Mouse (Mus musculus) hindbrain, embryonic 16.5 days (tissue): ENCODE results near the gene Aurkb. TPM values are rescaled to one million over a fixed set of nuclear protein-coding genes. Genes with fewer than 3 reads are reported as not detected.
A peak's percentile ranks its signal among the peaks of the same experiment; 100 is the strongest.

Experiments
- ATAC-seq: fragments of 200-750 bp; cut with Nextera tagmentation; 2 replicates; pipeline ENCODE4 v1.8.0; 2017; ENCODE audit warnings: moderate TSS enrichment, moderate library complexity
- H3K27ac ChIP-seq: fragments of 300-500 bp; sonication (generic); 2 replicates; pipeline ENCODE4 v1.5.1; 2014; ENCODE audit warnings: low read depth, mild to moderate bottlenecking, control low read depth, low read length, moderate library complexity
- H3K27me3 ChIP-seq: fragments of 300-500 bp; sonication (generic); replicated peaks from 2 replicates; pipeline ENCODE4 v1.6.1; 2014; ENCODE audit warnings: low read length; ENCODE audit not compliant: control insufficient read depth, insufficient read depth
- H3K36me3 ChIP-seq: fragments of 300-500 bp; sonication (generic); 2 replicates; pipeline ENCODE4 v1.6.1; 2014; ENCODE audit warnings: mild to moderate bottlenecking, low read length, moderate library complexity, mixed read lengths; ENCODE audit not compliant: control insufficient read depth, insufficient read depth
- H3K4me1 ChIP-seq: fragments of 300-500 bp; sonication (generic); 2 replicates; pipeline ENCODE4 v1.6.1; 2014; ENCODE audit warnings: low read depth, low read length; ENCODE audit not compliant: control insufficient read depth, insufficient read depth
- H3K4me2 ChIP-seq: fragments of 300-500 bp; sonication (generic); 2 replicates; pipeline ENCODE4 v1.6.1; 2014; ENCODE audit warnings: mild to moderate bottlenecking, low read length, control low read depth, moderate library complexity
- H3K4me3 ChIP-seq: fragments of 300-500 bp; sonication (generic); 2 replicates; pipeline ENCODE4 v1.5.1; 2014; ENCODE audit warnings: mild to moderate bottlenecking, low read length, control low read depth, moderate library complexity
- H3K9ac ChIP-seq: fragments of 300-500 bp; sonication (generic); 2 replicates; pipeline ENCODE4 v1.6.1; 2014; ENCODE audit warnings: low read depth, mild to moderate bottlenecking, control low read depth, low read length, moderate library complexity
- H3K9me3 ChIP-seq: fragments of 300-500 bp; sonication (generic); 2 replicates; pipeline ENCODE4 v1.6.1; 2014; ENCODE audit warnings: mild to moderate bottlenecking, low read length, moderate library complexity; ENCODE audit not compliant: control insufficient read depth
- WGBS: fragments of 180-500 bp; shearing (Covaris S2); extraction: QIAGEN DNeasy Blood & Tissue Kit; methylation state at CpG from one replicate; pipeline ENCODE4 v1.1.7; 2014; 5-methylcytosine and 5-hydroxymethylcytosine counted together
- polyA plus RNA-seq: library from polyadenylated mRNA; unstranded; fragments of >200 nt; fragmentation: Nextera tagmentation; extraction: Ambion mirVana; gene quantifications from 2 replicates; pipeline ENCODE4 v1.2.1, GENCODE M21; 2015

The Aurkb gene
- polyA plus RNA-seq, 1 experiment from 2014 or later = 26.9 TPM

DNA sequence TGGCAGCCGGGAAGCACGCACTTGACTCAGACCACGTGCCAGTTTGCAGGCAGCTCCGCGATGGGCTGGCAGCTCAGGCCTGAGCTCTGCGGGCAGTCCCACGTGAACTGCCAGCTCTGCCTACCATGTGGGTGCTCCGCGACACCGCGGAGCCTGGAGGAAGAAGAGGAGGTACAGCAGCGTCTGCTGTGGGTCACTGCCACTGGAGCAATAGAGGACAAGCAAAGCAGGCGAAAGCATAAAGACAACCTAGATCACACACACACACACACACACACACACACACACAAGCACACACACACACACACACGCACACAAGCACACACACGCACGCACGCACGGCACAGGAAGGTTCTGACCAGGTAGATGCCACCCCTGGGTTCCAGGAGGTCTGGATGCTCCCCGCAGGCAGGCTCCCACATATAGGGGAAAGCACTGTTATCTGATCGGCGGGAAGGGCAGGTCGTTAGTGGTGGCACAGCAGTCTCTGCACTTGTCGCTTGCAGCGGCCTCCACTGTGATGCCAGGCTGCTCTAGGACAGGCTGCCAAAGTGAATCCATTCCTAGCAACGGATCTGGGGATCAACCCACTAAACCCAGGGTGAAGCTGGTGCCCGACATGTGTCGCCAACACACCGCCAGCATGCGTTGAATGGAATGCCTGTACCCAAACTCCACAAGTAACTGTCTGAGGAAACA, 20.9 kb downstream of the Aurkb start:
- H3K4me1 ChIP-seq = peaks cover 29% of the 10 kb centered on the region
- WGBS = under 1% methylated on average over 25 of the region's 29 CpGs
- H3K4me3 ChIP-seq = peak overlapping the region; percentile 45
- no peaks in the 10 kb centered on the region for H3K36me3 ChIP-seq
- peak overlapping the region; percentile 90 for H3K4me2 ChIP-seq
- no peak for ATAC-seq
- H3K27me3 ChIP-seq = no peaks in the 10 kb centered on the region
- H3K9ac ChIP-seq = peak overlapping the region; percentile 63
- peak overlapping the region; percentile 56; the same call in 1 of the 2 replicates for H3K27ac ChIP-seq
- H3K9me3 ChIP-seq = no peaks in the 10 kb centered on the region

GRCm38 (mm10) chr11:69066956-69067355, 21.5 kb downstream of the Aurkb start:
- WGBS = 10% methylated on average over 8 of the region's 8 CpGs
- Histone ChIP-seq H3K9ac (peak overlapping the region; percentile 63), H3K9me3 (no peaks in the 10 kb centered on the region), H3K27ac (peak overlapping the region; percentile 56; the same call in 1 of the 2 replicates), H3K4me1 (peaks cover 28% of the 10 kb centered on the region), H3K36me3 (no peaks in the 10 kb centered on the region), H3K4me2 (peak overlapping the region; percentile 90), H3K4me3 (peak overlapping the region; percentile 45), H3K27me3 (no peaks in the 10 kb centered on the region)
- ATAC-seq = no peak

- Histone ChIP-seq H3K4me1 (peaks cover 34% of the 10 kb centered on the region), H3K4me3 (no peak overlapping the region), H3K27ac (no peak overlapping the region), H3K9me3 (no peaks in the 10 kb centered on the region), H3K27me3 (no peaks in the 10 kb centered on the region), H3K4me2 (no peak overlapping the region), H3K36me3 (no peaks in the 10 kb centered on the region), H3K9ac (no peak overlapping the region)
- no peak for ATAC-seq
- 56% methylated on average over 6 of the region's 6 CpGs for WGBS
These were observed 22.2 kb downstream of the Aurkb start for GRCm38 (mm10) chr11:69067601-69068000.

DNA sequence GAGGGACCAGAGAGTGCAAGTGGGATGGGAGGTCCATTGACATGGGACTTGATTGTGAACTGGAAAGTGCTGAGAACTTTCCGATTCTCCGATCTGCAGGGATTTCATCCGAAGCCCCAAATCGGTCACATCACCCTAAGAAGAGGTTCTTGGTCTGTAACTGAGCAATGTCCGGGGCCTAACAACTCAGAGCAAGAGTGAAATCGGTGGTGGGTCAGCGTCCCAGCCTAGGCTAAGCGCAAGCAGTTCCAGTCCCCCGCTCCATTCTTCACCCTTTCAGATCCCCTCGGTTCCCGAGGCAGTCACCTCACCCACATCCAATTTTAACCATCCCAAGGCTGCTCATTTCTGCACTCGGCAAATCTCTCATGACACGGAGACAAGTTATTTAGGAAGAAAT, 24.6 kb downstream of the Aurkb start:
- Histone ChIP-seq H3K4me2 (peak overlapping the region; percentile 76), H3K9me3 (no peaks in the 10 kb centered on the region), H3K4me3 (peak overlapping the region; percentile 56), H3K9ac (peak overlapping the region; percentile 88), H3K36me3 (no peaks in the 10 kb centered on the region), H3K27me3 (no peaks in the 10 kb centered on the region), H3K4me1 (peaks cover 33% of the 10 kb centered on the region), H3K27ac (peak overlapping the region; percentile 93)
- under 1% methylated on average over 13 of the region's 13 CpGs for WGBS
- ATAC-seq = no peak; the same call in 1 of the 2 replicates

DNA sequence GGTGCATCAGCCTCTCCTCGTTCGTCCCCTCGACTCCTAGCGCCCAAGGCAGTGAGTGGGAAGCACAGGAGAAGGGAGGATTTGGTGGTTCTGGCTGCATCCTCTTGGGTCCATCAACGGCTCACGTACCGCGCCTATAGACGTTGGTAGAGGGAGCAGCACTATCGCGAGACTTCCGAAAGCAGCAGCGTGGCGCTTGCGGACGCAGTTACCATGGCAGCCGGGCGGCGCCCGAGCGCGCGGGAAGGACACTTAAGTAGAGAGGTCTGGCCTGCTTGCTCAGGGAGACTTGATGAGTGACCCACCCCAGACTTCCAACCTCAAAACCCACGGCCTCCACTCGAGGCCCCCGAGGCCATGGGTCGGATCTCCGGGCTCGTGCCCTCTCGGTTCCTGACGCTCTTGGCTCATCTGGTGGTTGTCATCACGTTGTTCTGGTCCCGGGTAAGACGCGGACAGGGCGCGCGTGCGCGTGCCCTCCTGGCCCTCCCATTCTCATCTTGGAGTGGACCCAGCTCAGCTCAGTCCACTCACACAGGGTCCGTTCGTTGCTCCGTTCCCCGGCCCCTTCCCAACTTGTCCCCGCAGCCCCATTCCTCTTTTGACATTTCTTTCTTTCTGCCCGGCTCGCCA, 25.3 kb downstream of the Aurkb start, which contains the start of gene Tmem107:
Gene Tmem107, plus strand, starts transcription at position 217 of the 633 bp plus-strand sequence.
- Histone ChIP-seq H3K4me1 (peaks cover 33% of the 10 kb centered on the region), H3K36me3 (no peaks in the 10 kb centered on the region), H3K4me2 (peak within 1 kb of the TSS; percentile 76), H3K9ac (peak within 1 kb of the TSS; percentile 88), H3K27ac (peak within 1 kb of the TSS; percentile 93), H3K27me3 (no peaks in the 10 kb centered on the region), H3K9me3 (no peaks in the 10 kb centered on the region), H3K4me3 (peak within 1 kb of the TSS; percentile 56)
- ATAC-seq = peak; percentile 90
- WGBS = under 1% methylated on average over 47 of the region's 47 CpGs

DNA sequence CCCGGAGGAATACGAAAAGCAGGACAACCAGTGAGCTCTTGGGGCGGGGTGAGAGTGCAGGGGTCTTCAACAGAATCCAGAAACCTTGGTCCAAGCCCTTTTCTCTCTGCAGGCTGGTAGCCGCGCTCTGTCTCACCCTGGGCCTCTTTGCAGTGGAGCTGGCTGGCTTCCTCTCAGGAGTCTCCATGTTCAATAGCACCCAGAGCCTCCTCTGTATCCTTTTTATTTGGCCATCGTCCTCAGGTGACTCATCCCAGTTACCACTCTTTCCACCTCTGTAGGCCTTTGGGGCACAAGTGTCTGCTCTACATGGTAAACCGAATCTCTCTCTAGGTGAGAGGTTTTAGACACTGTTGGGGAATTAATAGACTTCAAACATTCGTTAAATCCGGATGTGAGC, 25.8 kb downstream of the Aurkb start:
- Histone ChIP-seq H3K4me2 (peak overlapping the region; percentile 76), H3K9me3 (no peaks in the 10 kb centered on the region), H3K4me3 (peak overlapping the region; percentile 56), H3K9ac (peak overlapping the region; percentile 88), H3K4me1 (peaks cover 29% of the 10 kb centered on the region), H3K27me3 (no peaks in the 10 kb centered on the region), H3K36me3 (no peaks in the 10 kb centered on the region), H3K27ac (peak overlapping the region; percentile 93)
- ATAC-seq = no peak
- 21% methylated on average over 9 of the region's 9 CpGs for WGBS

DNA sequence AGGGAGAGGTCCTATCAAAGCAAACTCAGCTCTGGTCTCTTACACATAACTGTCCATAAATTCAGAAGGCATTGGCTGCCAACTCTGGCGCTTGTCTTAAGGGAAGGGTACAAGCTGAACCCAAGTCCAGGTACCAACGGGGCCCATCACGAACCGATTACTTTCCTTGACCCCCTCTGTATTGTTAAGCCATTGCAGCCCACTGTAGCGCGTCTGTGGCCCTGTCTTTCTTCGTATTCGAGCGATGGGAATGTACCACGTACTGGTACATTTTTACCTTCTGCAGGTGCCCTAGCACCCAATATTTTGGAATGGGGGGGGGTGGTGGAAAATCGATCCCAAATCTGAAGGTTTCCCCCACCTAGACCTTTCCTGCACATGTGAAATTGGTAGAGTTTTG, 26.8 kb downstream of the Aurkb start:
- H3K9ac ChIP-seq = peak overlapping the region; percentile 62

GRCm38 (mm10) chr11:69072666-69073064, 27.2 kb downstream of the Aurkb start:
- 9% methylated on average over 9 of the region's 9 CpGs for WGBS
- H3K27me3 ChIP-seq = no peaks in the 10 kb centered on the region
- peak overlapping the region; percentile 62 for H3K9ac ChIP-seq
- H3K36me3 ChIP-seq = no peaks in the 10 kb centered on the region
- H3K4me1 ChIP-seq = peaks cover 21% of the 10 kb centered on the region
- ATAC-seq = no peak
- H3K27ac ChIP-seq = peak overlapping the region; percentile 93
- H3K4me2 ChIP-seq = peak overlapping the region; percentile 69
- peak overlapping the region; percentile 38 for H3K4me3 ChIP-seq
- H3K9me3 ChIP-seq = no peaks in the 10 kb centered on the region

More for the DNA sequence above, 26.8 kb downstream of the Aurkb start:
- Histone ChIP-seq H3K4me1 (peaks cover 21% of the 10 kb centered on the region), H3K27me3 (no peaks in the 10 kb centered on the region), H3K36me3 (no peaks in the 10 kb centered on the region), H3K9me3 (no peaks in the 10 kb centered on the region), H3K4me2 (peak overlapping the region; percentile 69), H3K4me3 (peak overlapping the region; percentile 38), H3K27ac (peak overlapping the region; percentile 93)
- ATAC-seq = no peak
- 84% methylated on average over 11 of the region's 11 CpGs for WGBS
